In genomic region chr7:126340896-126341295, GRCm38 (mm10) we compare ENCODE assay signal across 22 mouse cellular contexts. TPM values are rescaled to one million over a fixed set of nuclear protein-coding genes. Genes with fewer than 3 reads are reported as not detected.
DNase-seq lines count a peak whose midpoint lies in the region; ATAC-seq lines count a peak whose summit lies in the region.
"Had no signal": no experiment of that assay in that cellular context is flagged by ENCODE, and none has a peak within 500 bp of the region (broad histone marks: within the 10 kb centered on the region; RNA-seq: fewer than 3 reads in every experiment).

No protein-coding gene starts in this region.

- intact Hi-C loops in heart, postnatal 10 days (cut with DNase I), result no loop called here

- WGBS in heart, embryonic 10.5 days, result 26% methylated on average over 6 of the region's 6 CpGs
- WGBS in kidney, embryonic 16.5 days, result 43% methylated on average over 6 of the region's 6 CpGs
- 39% methylated on average over 6 of the region's 6 CpGs for WGBS in intestine, embryonic 14.5 days

- no peaks in the 10 kb centered on the region for H3K36me3 ChIP-seq in heart, embryonic 10.5 days
- no peaks in the 10 kb centered on the region for H3K36me3 ChIP-seq in kidney, embryonic 16.5 days (ENCODE audit: insufficient read depth, low read length)
- H3K36me3 ChIP-seq in intestine, embryonic 14.5 days (ENCODE audit: control insufficient read depth, insufficient read depth, low read length), result no peaks in the 10 kb centered on the region
- H3K36me3 ChIP-seq: heart, embryonic 12.5 days; hindbrain, embryonic 10.5 days; midbrain, embryonic 13.5 days had no signal

- H3K27me3 ChIP-seq in heart, embryonic 10.5 days (ENCODE audit: insufficient read depth, poor library complexity, severe bottlenecking), result no peaks in the 10 kb centered on the region
- no peaks in the 10 kb centered on the region for H3K27me3 ChIP-seq in kidney, embryonic 16.5 days (ENCODE audit: insufficient read depth, low read length)
- no peaks in the 10 kb centered on the region for H3K27me3 ChIP-seq in intestine, embryonic 14.5 days (replicated peaks; ENCODE audit: control insufficient read depth, insufficient read depth, low read length)
- H3K27me3 ChIP-seq: heart, embryonic 12.5 days; midbrain, embryonic 13.5 days had no signal

- peak overlapping the region; percentile 50; the same call in 1 of the 2 replicates for H3K27ac ChIP-seq in heart, embryonic 10.5 days
- H3K27ac ChIP-seq in kidney, embryonic 16.5 days (ENCODE audit: low read length), result peak overlapping the region; percentile 38; the same call in 1 of the 2 replicates
- 0 out of 2 replicates have a peak overlapping the region, but pooled peaks have one; percentile 18 for H3K27ac ChIP-seq in intestine, embryonic 14.5 days (ENCODE audit: low read depth)
- H3K27ac ChIP-seq: hindbrain, embryonic 10.5 days; left cerebral cortex, adult 2 months; midbrain, embryonic 13.5 days had no signal

- no peak overlapping the region for H3K4me3 ChIP-seq in heart, embryonic 10.5 days
- H3K4me3 ChIP-seq in kidney, embryonic 16.5 days (ENCODE audit: low read length), result no peak overlapping the region
- no peak overlapping the region for H3K4me3 ChIP-seq in intestine, embryonic 14.5 days (ENCODE audit: low read depth, low read length)
- H3K4me3 ChIP-seq: heart, embryonic 12.5 days; hindbrain, embryonic 10.5 days; left cerebral cortex, adult 2 months; midbrain, embryonic 13.5 days had no signal

- no peak for DNase-seq in heart, embryonic 10.5 days (ENCODE audit: low spot score)
- no peak for DNase-seq in heart, postnatal 10 days
- no peak for DNase-seq in kidney, adult 11 months
- DNase-seq in A20 (ENCODE audit: low read depth, low spot score), result peak; percentile 26
- no peak for DNase-seq in intestine, embryonic 14.5 days (ENCODE audit: low spot score)
- no peak for DNase-seq in layer of hippocampus, adult 18-20 months (ENCODE audit: low spot score in 2 of 2)
- DNase-seq: adrenal gland, adult 8-10 months; cerebellum, adult 18-20 months; cerebellum, postnatal 14 days; kidney, postnatal 4 days; layer of hippocampus, adult 9-11 months; liver; thymus, postnatal 36 days had no signal

- H3K9me3 ChIP-seq in heart, embryonic 10.5 days, result no peaks in the 10 kb centered on the region
- H3K9me3 ChIP-seq in kidney, embryonic 16.5 days (ENCODE audit: low read length), result no peaks in the 10 kb centered on the region
- no peaks in the 10 kb centered on the region for H3K9me3 ChIP-seq in intestine, embryonic 14.5 days (ENCODE audit: control insufficient read depth, low read length)
- H3K9me3 ChIP-seq: heart, embryonic 12.5 days; hindbrain, embryonic 10.5 days; midbrain, embryonic 13.5 days had no signal

- H3K9ac ChIP-seq in kidney, embryonic 16.5 days (replicated peaks; ENCODE audit: low read length), result no peak overlapping the region
- H3K9ac ChIP-seq in intestine, embryonic 14.5 days (ENCODE audit: low read length), result no peak overlapping the region
- H3K9ac ChIP-seq: heart, embryonic 12.5 days; midbrain, embryonic 13.5 days had no signal

- no peak for ATAC-seq in kidney, embryonic 16.5 days (ENCODE audit: low FRiP score, low TSS enrichment)
- no peak for ATAC-seq in intestine, embryonic 14.5 days (replicated peaks; ENCODE audit: low FRiP score, low TSS enrichment, low read depth)
- no peak for ATAC-seq in cerebellum, adult (ENCODE audit: insufficient number of reproducible peaks, low FRiP score, low TSS enrichment)
- ATAC-seq: forebrain, embryonic 14.5 days; hindbrain, embryonic 16.5 days; lung, postnatal 0 days; midbrain, embryonic 13.5 days had no signal

- H3K4me1 ChIP-seq in heart, embryonic 10.5 days, result peaks cover 13% of the 10 kb centered on the region; the same call in 1 of the 2 replicates
- no peaks in the 10 kb centered on the region for H3K4me1 ChIP-seq in kidney, embryonic 16.5 days (ENCODE audit: insufficient read depth, low read length)
- H3K4me1 ChIP-seq in intestine, embryonic 14.5 days (replicated peaks; ENCODE audit: control insufficient read depth, insufficient read depth, low read length), result no peaks in the 10 kb centered on the region
- H3K4me1 ChIP-seq: hindbrain, embryonic 10.5 days; midbrain, embryonic 13.5 days had no signal

- no peak overlapping the region for H3K4me2 ChIP-seq in kidney, embryonic 16.5 days (replicated peaks; ENCODE audit: low read depth, low read length)
- H3K4me2 ChIP-seq in intestine, embryonic 14.5 days (ENCODE audit: low read length), result no peak overlapping the region
- H3K4me2 ChIP-seq: heart, embryonic 12.5 days; midbrain, embryonic 13.5 days had no signal

RNA-seq across cellular contexts. Expression of gene Lat, which starts 28.5 kb away (rescaled TPM):
- polyA plus RNA-seq in heart, embryonic 10.5 days (2016; fragmentation: Nextera tagmentation; extraction: Ambion mirVana), result 4.3 and 6.3 TPM in 2 replicates
- 1 to 10 TPM in 1 of 2 experiments, under 1 TPM in 1; 0.84 to 1.6 TPM for total RNA-seq in heart, postnatal 10 days (2021)
- polyA plus RNA-seq in kidney, embryonic 16.5 days (2015; fragmentation: Nextera tagmentation; extraction: Ambion mirVana), result 1.7 and 2.4 TPM in 2 replicates
- 1.1 and 1.9 TPM in 2 replicates for polyA plus RNA-seq in intestine, embryonic 14.5 days (2014; fragmentation: Nextera tagmentation; extraction: Ambion mirVana)
- total RNA-seq in layer of hippocampus, adult 18-20 months (2021), result 1 to 10 TPM; 1.2 to 1.9 TPM

RNA-seq across cellular contexts. Expression of gene Spns1, which starts 36.4 kb away (rescaled TPM):
- polyA plus RNA-seq in heart, embryonic 10.5 days (2016; fragmentation: Nextera tagmentation; extraction: Ambion mirVana), result 58.2 and 58.9 TPM in 2 replicates
- total RNA-seq in heart, postnatal 10 days (2021), result 10 to 100 TPM; 34.8 to 41.2 TPM
- polyA plus RNA-seq in kidney, embryonic 16.5 days (2015; fragmentation: Nextera tagmentation; extraction: Ambion mirVana), result 78.0 and 78.9 TPM in 2 replicates
- polyA plus RNA-seq in intestine, embryonic 14.5 days (2014; fragmentation: Nextera tagmentation; extraction: Ambion mirVana), result 44.4 and 45.9 TPM in 2 replicates
- 10 to 100 TPM; 81.4 to 86.6 TPM for total RNA-seq in layer of hippocampus, adult 18-20 months (2021)

RNA-seq across cellular contexts. Expression of gene Nfatc2ip, which starts 55.6 kb away (rescaled TPM):
- polyA plus RNA-seq in heart, embryonic 10.5 days (2016; fragmentation: Nextera tagmentation; extraction: Ambion mirVana), result 1.5 and 1.6 TPM in 2 replicates
- 1 to 10 TPM; 6.1 to 7.0 TPM for total RNA-seq in heart, postnatal 10 days (2021)
- 1.9 and 2.5 TPM in 2 replicates for polyA plus RNA-seq in kidney, embryonic 16.5 days (2015; fragmentation: Nextera tagmentation; extraction: Ambion mirVana)
- polyA plus RNA-seq in intestine, embryonic 14.5 days (2014; fragmentation: Nextera tagmentation; extraction: Ambion mirVana), result 2.3 and 2.6 TPM in 2 replicates
- total RNA-seq in layer of hippocampus, adult 18-20 months (2021), result 1 to 10 TPM; 6.0 to 6.9 TPM
